Mouse (Mus musculus) right cerebral cortex, postnatal 4 days (tissue): ENCODE measurements around the gene Rora.

Experiments used
- DNase-seq: peaks from one replicate; pipeline ENCODE4 v3.0.0-alpha.2; 2022

The Rora gene

GRCm38 (mm10) chr9:69021482-69021881 is 367.9 kb downstream of the Rora start:
- no peak for DNase-seq

GRCm38 (mm10) chr9:69023314-69023713 is 369.7 kb downstream of the Rora start:
- DNase-seq = no peak

GRCm38 (mm10) chr9:69028177-69028576 is 374.6 kb downstream of the Rora start:
- DNase-seq = no peak

- DNase-seq = no peak
These were observed 380.8 kb downstream of the Rora start for GRCm38 (mm10) chr9:69034301-69034871.

GRCm38 (mm10) chr9:69035456-69035855 is 381.9 kb downstream of the Rora start:
- DNase-seq = no peak

GRCm38 (mm10) chr9:69036296-69036695 is 382.7 kb downstream of the Rora start:
- no peak for DNase-seq

GRCm38 (mm10) chr9:69043920-69044613 is 390.5 kb downstream of the Rora start:
- no peak for DNase-seq

- no peak for DNase-seq
These were observed 391.1 kb downstream of the Rora start for GRCm38 (mm10) chr9:69044614-69045133.

GRCm38 (mm10) chr9:69045908-69046307 is 392.3 kb downstream of the Rora start:
- DNase-seq = no peak

GRCm38 (mm10) chr9:69050856-69051255 is 397.3 kb downstream of the Rora start:
- no peak for DNase-seq

- DNase-seq = no peak
These were observed 398.3 kb downstream of the Rora start for GRCm38 (mm10) chr9:69051890-69052289.

GRCm38 (mm10) chr9:69055302-69055701 is 401.7 kb downstream of the Rora start:
- no peak for DNase-seq

GRCm38 (mm10) chr9:69071203-69071867 is 417.7 kb downstream of the Rora start:
- DNase-seq = no peak

- no peak for DNase-seq
These were observed 419.7 kb downstream of the Rora start for GRCm38 (mm10) chr9:69073271-69073670.

GRCm38 (mm10) chr9:69084086-69084719 is 430.6 kb downstream of the Rora start:
- DNase-seq = no peak

- no peak for DNase-seq
These were observed 431.4 kb downstream of the Rora start for GRCm38 (mm10) chr9:69084720-69085661.

GRCm38 (mm10) chr9:69086844-69087243 is 433.3 kb downstream of the Rora start:
- DNase-seq = no peak

GRCm38 (mm10) chr9:69087325-69087724 is 433.7 kb downstream of the Rora start:
- DNase-seq = no peak

- DNase-seq = no peak
These were observed 437.2 kb downstream of the Rora start for GRCm38 (mm10) chr9:69090749-69091270.

GRCm38 (mm10) chr9:69092119-69093013 is 438.8 kb downstream of the Rora start:
- DNase-seq = peak; percentile 41
